Mouse (Mus musculus): ENCODE results near the gene Ugt1a10. TPM values are rescaled to one million over a fixed set of nuclear protein-coding genes. Genes with fewer than 3 reads are reported as not detected.

Ugt1a10 gene
- polyA plus RNA-seq, 1 experiment from 2014 or later, result not detected

GRCm38 (mm10) chr1:88260114-88260513 lies 204.9 kb downstream of the Ugt1a10 start:
- Histone ChIP-seq H3K27me3 (ENCODE audit: insufficient read depth, poor library complexity, severe bottlenecking) (no peaks in the 10 kb centered on the region), H3K27ac (no peak overlapping the region), H3K36me3 (peaks cover 60% of the 10 kb centered on the region), H3K9me3 (peaks cover 98% of the 10 kb centered on the region), H3K4me3 (no peak overlapping the region), H3K4me1 (replicated peaks) (no peaks in the 10 kb centered on the region)
- no peak for DNase-seq (ENCODE audit: low spot score)
- WGBS, result 82% methylated on average over 6 of the region's 6 CpGs

- peaks cover 67% of the 10 kb centered on the region for H3K36me3 ChIP-seq
- 83% methylated on average over 10 of the region's 10 CpGs for WGBS
- H3K4me1 ChIP-seq (replicated peaks), result no peaks in the 10 kb centered on the region
- H3K9me3 ChIP-seq, result peaks cover 98% of the 10 kb centered on the region
- no peaks in the 10 kb centered on the region for H3K27me3 ChIP-seq (ENCODE audit: insufficient read depth, poor library complexity, severe bottlenecking)
- no peak overlapping the region for H3K4me3 ChIP-seq
- H3K27ac ChIP-seq, result no peak overlapping the region
- no peak for DNase-seq (ENCODE audit: low spot score)
Measured at GRCm38 (mm10) chr1:88260604-88261377, 205.6 kb downstream of the Ugt1a10 start.

GRCm38 (mm10) chr1:88261706-88262105 lies 206.5 kb downstream of the Ugt1a10 start:
- WGBS, result 88% methylated on average over 7 of the region's 7 CpGs
- H3K9me3 ChIP-seq, result peaks cover 98% of the 10 kb centered on the region
- H3K4me3 ChIP-seq, result no peak overlapping the region
- H3K27ac ChIP-seq, result no peak overlapping the region
- H3K36me3 ChIP-seq, result peaks cover 76% of the 10 kb centered on the region
- H3K27me3 ChIP-seq (ENCODE audit: insufficient read depth, poor library complexity, severe bottlenecking), result no peaks in the 10 kb centered on the region
- no peak for DNase-seq (ENCODE audit: low spot score)
- H3K4me1 ChIP-seq (replicated peaks), result no peaks in the 10 kb centered on the region

GRCm38 (mm10) chr1:88262255-88262654 lies 207.1 kb downstream of the Ugt1a10 start:
- Histone ChIP-seq H3K27ac (no peak overlapping the region), H3K4me3 (no peak overlapping the region), H3K9me3 (peaks cover 98% of the 10 kb centered on the region), H3K36me3 (peaks cover 82% of the 10 kb centered on the region), H3K4me1 (replicated peaks) (no peaks in the 10 kb centered on the region), H3K27me3 (ENCODE audit: insufficient read depth, poor library complexity, severe bottlenecking) (no peaks in the 10 kb centered on the region)
- 91% methylated on average over 4 of the region's 4 CpGs for WGBS
- no peak for DNase-seq (ENCODE audit: low spot score)

GRCm38 (mm10) chr1:88262961-88263360 lies 207.8 kb downstream of the Ugt1a10 start:
- WGBS, result 75% methylated on average over 6 of the region's 6 CpGs
- Histone ChIP-seq H3K4me1 (replicated peaks) (no peaks in the 10 kb centered on the region), H3K36me3 (peaks cover 89% of the 10 kb centered on the region), H3K4me3 (no peak overlapping the region), H3K27ac (no peak overlapping the region), H3K27me3 (ENCODE audit: insufficient read depth, poor library complexity, severe bottlenecking) (no peaks in the 10 kb centered on the region), H3K9me3 (peaks cover 98% of the 10 kb centered on the region)
- DNase-seq (ENCODE audit: low spot score), result no peak

GRCm38 (mm10) chr1:88263778-88264177 lies 208.6 kb downstream of the Ugt1a10 start:
- H3K27me3 ChIP-seq (ENCODE audit: insufficient read depth, poor library complexity, severe bottlenecking), result no peaks in the 10 kb centered on the region
- WGBS, result 91% methylated on average over 5 of the region's 5 CpGs
- DNase-seq (ENCODE audit: low spot score), result no peak
- no peak overlapping the region for H3K4me3 ChIP-seq
- H3K9me3 ChIP-seq, result peaks cover 96% of the 10 kb centered on the region
- peaks cover 97% of the 10 kb centered on the region for H3K36me3 ChIP-seq
- H3K27ac ChIP-seq, result no peak overlapping the region
- no peaks in the 10 kb centered on the region for H3K4me1 ChIP-seq (replicated peaks)

- DNase-seq (ENCODE audit: low spot score), result no peak
- Histone ChIP-seq H3K4me1 (replicated peaks) (no peaks in the 10 kb centered on the region), H3K27ac (no peak overlapping the region), H3K27me3 (ENCODE audit: insufficient read depth, poor library complexity, severe bottlenecking) (no peaks in the 10 kb centered on the region), H3K4me3 (no peak overlapping the region), H3K9me3 (peaks cover 96% of the 10 kb centered on the region), H3K36me3 (peaks cover 100% of the 10 kb centered on the region)
- 90% methylated on average over 7 of the region's 7 CpGs for WGBS
Measured at GRCm38 (mm10) chr1:88264237-88264868, 209.2 kb downstream of the Ugt1a10 start.

GRCm38 (mm10) chr1:88264869-88265240 lies 209.7 kb downstream of the Ugt1a10 start:
- WGBS, result 79% methylated on average over 4 of the region's 4 CpGs
- peaks cover 100% of the 10 kb centered on the region for H3K36me3 ChIP-seq
- H3K27me3 ChIP-seq (ENCODE audit: insufficient read depth, poor library complexity, severe bottlenecking), result no peaks in the 10 kb centered on the region
- peaks cover 96% of the 10 kb centered on the region for H3K9me3 ChIP-seq
- no peak overlapping the region for H3K27ac ChIP-seq
- no peak for DNase-seq (ENCODE audit: low spot score)
- no peaks in the 10 kb centered on the region for H3K4me1 ChIP-seq (replicated peaks)
- H3K4me3 ChIP-seq, result no peak overlapping the region

- H3K27me3 ChIP-seq (ENCODE audit: insufficient read depth, poor library complexity, severe bottlenecking), result no peaks in the 10 kb centered on the region
Measured at GRCm38 (mm10) chr1:88266123-88266522, 210.9 kb downstream of the Ugt1a10 start.

GRCm38 (mm10) chr1:88267489-88267888 lies 212.3 kb downstream of the Ugt1a10 start:
- Histone ChIP-seq H3K4me3 (no peak overlapping the region), H3K36me3 (peaks cover 96% of the 10 kb centered on the region), H3K9me3 (peaks cover 79% of the 10 kb centered on the region), H3K27ac (no peak overlapping the region), H3K27me3 (ENCODE audit: insufficient read depth, poor library complexity, severe bottlenecking) (no peaks in the 10 kb centered on the region), H3K4me1 (replicated peaks) (no peaks in the 10 kb centered on the region)
- WGBS, result 94% methylated on average over 6 of the region's 6 CpGs
- no peak for DNase-seq (ENCODE audit: low spot score)

More at GRCm38 (mm10) chr1:88266123-88266522, 210.9 kb downstream of the Ugt1a10 start:
- no peak overlapping the region for H3K27ac ChIP-seq
- WGBS, result 90% methylated on average over 13 of the region's 13 CpGs
- no peak overlapping the region for H3K4me3 ChIP-seq
- no peaks in the 10 kb centered on the region for H3K4me1 ChIP-seq (replicated peaks)
- no peak for DNase-seq (ENCODE audit: low spot score)
- peaks cover 85% of the 10 kb centered on the region for H3K9me3 ChIP-seq
- H3K36me3 ChIP-seq, result peaks cover 96% of the 10 kb centered on the region

- WGBS, result 86% methylated on average over 6 of the region's 6 CpGs
- peaks cover 96% of the 10 kb centered on the region for H3K36me3 ChIP-seq
- no peaks in the 10 kb centered on the region for H3K4me1 ChIP-seq (replicated peaks)
- DNase-seq (ENCODE audit: low spot score), result no peak
- no peaks in the 10 kb centered on the region for H3K27me3 ChIP-seq (ENCODE audit: insufficient read depth, poor library complexity, severe bottlenecking)
- no peak overlapping the region for H3K4me3 ChIP-seq
- peaks cover 73% of the 10 kb centered on the region for H3K9me3 ChIP-seq
- H3K27ac ChIP-seq, result no peak overlapping the region
Measured at GRCm38 (mm10) chr1:88268070-88268469, 212.9 kb downstream of the Ugt1a10 start.
